Mouse (Mus musculus) liver, embryonic 11.5 days (tissue): ENCODE data around the gene Nccrp1. TPM values are rescaled to one million over a fixed set of nuclear protein-coding genes. Genes with fewer than 3 reads are reported as not detected.
A peak's percentile ranks its signal among the peaks of the same experiment; 100 is the strongest.
"Not testable (repeated sequence)": the region's sequence is repeated elsewhere in the genome, so short reads cannot be mapped to it uniquely, and the experiment has no call there.

Source experiments
- ATAC-seq: fragments of 200-750 bp; cut with Nextera tagmentation; replicated peaks from 2 replicates; pipeline ENCODE4 v1.8.0; 2017; ENCODE audit warnings: moderate number of reproducible peaks, mild to moderate bottlenecking, moderate TSS enrichment, moderate library complexity; ENCODE audit not compliant: low FRiP score
- DNase-seq: peaks from one replicate; pipeline ENCODE4 v3.0.0-alpha.2; 2017; ENCODE audit warnings: low spot score
- H3K27ac ChIP-seq: fragments of 300-500 bp; sonication (generic); 2 replicates; pipeline ENCODE4 v1.5.1; 2014; ENCODE audit warnings: mild to moderate bottlenecking, low read depth, low read length, control low read depth
- H3K27me3 ChIP-seq: fragments of 300-500 bp; sonication (generic); replicated peaks from 2 replicates; pipeline ENCODE4 v1.6.1; 2014; ENCODE audit warnings: low read length, mixed read lengths; ENCODE audit not compliant: control insufficient read depth, insufficient read depth
- H3K36me3 ChIP-seq: fragments of 300-500 bp; sonication (generic); 2 replicates; pipeline ENCODE4 v1.6.1; 2014; ENCODE audit warnings: mild to moderate bottlenecking, low read length, moderate library complexity, mixed read lengths; ENCODE audit not compliant: control insufficient read depth, insufficient read depth
- H3K4me1 ChIP-seq: fragments of 300-500 bp; sonication (generic); replicated peaks from 2 replicates; pipeline ENCODE4 v1.6.1; 2014; ENCODE audit warnings: low read length, mixed read lengths; ENCODE audit not compliant: control insufficient read depth, insufficient read depth
- H3K4me2 ChIP-seq: fragments of 300-500 bp; sonication (generic); 2 replicates; pipeline ENCODE4 v1.6.1; 2014; ENCODE audit warnings: mild to moderate bottlenecking, control low read depth, moderate library complexity
- H3K4me3 ChIP-seq: fragments of 300-500 bp; sonication (generic); 2 replicates; pipeline ENCODE4 v1.5.1; 2014; ENCODE audit warnings: low read depth, low read length, control low read depth
- H3K9ac ChIP-seq: fragments of 300-500 bp; sonication (generic); 2 replicates; pipeline ENCODE4 v1.6.1; 2014; ENCODE audit warnings: low read depth, low read length, control low read depth
- H3K9me3 ChIP-seq: fragments of 300-500 bp; sonication (generic); 2 replicates; pipeline ENCODE4 v1.6.1; 2016; ENCODE audit warnings: low read length, inconsistent platforms, mixed read lengths; ENCODE audit not compliant: control insufficient read depth
- WGBS: fragments of 180-500 bp; shearing (Covaris S2); extraction: QIAGEN DNeasy Blood & Tissue Kit; methylation state at CpG from one replicate; pipeline ENCODE4 v1.1.7; 2014; 5-methylcytosine and 5-hydroxymethylcytosine counted together
- microRNA-seq: library from miRNA; unstranded; fragments of <30 nt; microRNA quantifications from one replicate; pipeline ENCODE4, GENCODE M21; 2017; ENCODE audit warnings: borderline number of aligned reads
- polyA plus RNA-seq: library from polyadenylated mRNA; unstranded; fragments of >200 nt; fragmentation: Nextera tagmentation; extraction: Ambion mirVana; gene quantifications from 2 replicates; pipeline ENCODE4 v1.2.1, GENCODE M21; 2014

Nccrp1 gene
- polyA plus RNA-seq, 1 experiment from 2014 or later = not detected

DNA sequence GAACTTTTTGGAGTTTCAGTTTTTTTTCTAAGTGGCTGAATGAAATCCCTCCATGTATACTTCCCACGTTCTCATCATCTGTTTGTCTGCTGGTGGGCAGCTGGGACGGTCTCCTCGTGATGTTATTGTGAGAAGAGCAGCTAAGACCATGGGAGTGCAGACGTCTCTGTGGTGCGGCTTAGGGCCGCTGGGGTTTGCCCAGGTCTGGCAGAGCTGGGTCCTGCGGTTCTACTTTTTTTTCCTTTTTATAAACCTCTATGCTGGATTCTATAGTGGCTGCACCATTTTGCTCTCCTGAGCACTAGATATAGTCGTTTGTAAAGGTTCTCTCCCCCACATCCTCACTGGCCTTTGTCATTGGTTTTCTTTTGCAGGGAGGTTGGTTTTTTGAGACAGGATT, 35.6 kb downstream of the Nccrp1 start:
- Histone ChIP-seq H3K9me3 (no peaks in the 10 kb centered on the region), H3K36me3 (no peaks in the 10 kb centered on the region), H3K4me1 (no peaks in the 10 kb centered on the region), H3K27me3 (no peaks in the 10 kb centered on the region; the same call in 1 of the 2 replicates), H3K4me3 (no peak overlapping the region), H3K27ac (no peak overlapping the region), H3K4me2 (no peak overlapping the region), H3K9ac (no peak overlapping the region)
- ATAC-seq (no peak), DNase-seq (no peak)
- 70% methylated on average over 8 of the region's 8 CpGs for WGBS

- H3K9ac ChIP-seq, H3K9me3 ChIP-seq, H3K36me3 ChIP-seq, H3K27ac ChIP-seq, H3K4me2 ChIP-seq, H3K27me3 ChIP-seq, H3K4me3 ChIP-seq, ATAC-seq, H3K4me1 ChIP-seq, DNase-seq: not testable (repeated sequence)
- WGBS = 59% methylated on average over 8 of the region's 8 CpGs
Measured at GRCm38 (mm10) chr7:28510405-28510974, 36.6 kb downstream of the Nccrp1 start, which contains the start of gene Ifnl2. Gene Ifnl2 (minus strand): TSS chr7:28510455.

GRCm38 (mm10) chr7:28509121-28509520, 37.9 kb downstream of the Nccrp1 start:
- not testable (repeated sequence) for DNase-seq, H3K9ac ChIP-seq, H3K4me3 ChIP-seq, ATAC-seq, H3K36me3 ChIP-seq, H3K4me1 ChIP-seq, H3K27me3 ChIP-seq, H3K27ac ChIP-seq, H3K4me2 ChIP-seq, H3K9me3 ChIP-seq
- WGBS = 68% methylated on average over 2 of the region's 2 CpGs

- H3K27me3 ChIP-seq = no peaks in the 10 kb centered on the region
- ATAC-seq (no peak), DNase-seq (peak; percentile 45)
- H3K36me3 ChIP-seq = no peaks in the 10 kb centered on the region
- no peak overlapping the region for H3K4me2 ChIP-seq
- H3K9ac ChIP-seq = no peak overlapping the region
- no peaks in the 10 kb centered on the region for H3K4me1 ChIP-seq
- 5% methylated on average over 5 of the region's 5 CpGs for WGBS
- H3K4me3 ChIP-seq = no peak overlapping the region
- no peak overlapping the region for H3K27ac ChIP-seq
- H3K9me3 ChIP-seq = no peaks in the 10 kb centered on the region
Measured at GRCm38 (mm10) chr7:28505585-28505984, 41.5 kb downstream of the Nccrp1 start.

DNA sequence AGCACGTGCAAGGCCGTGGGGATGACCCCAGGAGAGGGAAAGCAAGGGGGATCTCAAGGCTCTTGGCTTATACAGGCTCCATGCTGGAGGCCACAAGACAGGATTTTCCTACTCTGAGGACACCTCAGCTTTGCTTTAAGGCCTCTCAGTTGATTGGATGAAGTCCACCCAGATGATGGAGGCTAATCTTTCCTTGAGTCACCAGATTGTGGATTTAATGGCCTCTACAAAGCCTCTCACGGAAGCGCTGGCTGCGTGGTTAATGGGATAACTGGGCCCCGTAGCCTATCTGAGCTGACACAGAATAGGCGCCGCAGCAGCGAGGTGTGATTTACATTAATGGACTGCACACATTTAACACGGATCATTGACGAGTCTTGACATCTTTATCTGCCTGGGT, 51.6 kb downstream of the Nccrp1 start:
- Histone ChIP-seq H3K9me3 (no peaks in the 10 kb centered on the region), H3K36me3 (no peaks in the 10 kb centered on the region), H3K27ac (no peak overlapping the region), H3K4me2 (no peak overlapping the region), H3K4me1 (no peaks in the 10 kb centered on the region), H3K4me3 (no peak overlapping the region), H3K9ac (no peak overlapping the region), H3K27me3 (no peaks in the 10 kb centered on the region)
- DNase-seq (no peak), ATAC-seq (no peak)
- 72% methylated on average over 11 of the region's 11 CpGs for WGBS

Small RNA genes lying within 50 kb of the gene (microRNA-seq; reads per million reads assigned to microRNA genes)
- gene Mir7049 = 1.1 reads per million

Other genes starting within 250 kb of the Nccrp1 start
- 0.31 and 0.62 TPM in 2 replicates for gene Dll3, start 245.0 kb downstream of the Nccrp1 start, polyA plus RNA-seq
- 217 and 224 TPM in 2 replicates for gene Timm50, start 235.2 kb downstream of the Nccrp1 start, polyA plus RNA-seq
- gene Supt5, start 208.5 kb downstream of the Nccrp1 start, polyA plus RNA-seq = 77.9 and 78.9 TPM in 2 replicates
- gene Rps16, start 196.6 kb downstream of the Nccrp1 start, polyA plus RNA-seq = 1,377 and 1,547 TPM in 2 replicates
- gene Plekhg2, start 174.7 kb downstream of the Nccrp1 start, polyA plus RNA-seq = 29.2 and 34.4 TPM in 2 replicates
- gene Zfp36, start 167.0 kb downstream of the Nccrp1 start, polyA plus RNA-seq = 9.9 and 10.2 TPM in 2 replicates
- gene Med29, start 154.5 kb downstream of the Nccrp1 start, polyA plus RNA-seq = 44.7 and 45.7 TPM in 2 replicates
- 56.1 and 58.6 TPM in 2 replicates for gene Paf1, start 154.3 kb downstream of the Nccrp1 start, polyA plus RNA-seq
- gene Gmfg, start 109.8 kb downstream of the Nccrp1 start, polyA plus RNA-seq = 49.4 and 49.7 TPM in 2 replicates
- 1.7 TPM in 2 replicates for gene Lrfn1, start 95.3 kb downstream of the Nccrp1 start, polyA plus RNA-seq
- not detected in 2 replicates for gene Ifnl2, start 36.8 kb downstream of the Nccrp1 start, polyA plus RNA-seq
- not detected in 2 replicates for gene Ifnl3, start 24.4 kb downstream of the Nccrp1 start, polyA plus RNA-seq
- gene Sycn, start 6.4 kb downstream of the Nccrp1 start, polyA plus RNA-seq = not detected in 2 replicates
- 17.4 and 18.6 TPM in 2 replicates for gene Samd4b, start 50.9 kb upstream of the Nccrp1 start, polyA plus RNA-seq
- 34.0 and 35.3 TPM in 2 replicates for gene Pak4, start 50.9 kb upstream of the Nccrp1 start, polyA plus RNA-seq
- gene Acp7, start 84.1 kb upstream of the Nccrp1 start, polyA plus RNA-seq = not detected in 2 replicates
- 1.4 and 1.7 TPM in 2 replicates for gene Fbxo27, start 145.6 kb upstream of the Nccrp1 start, polyA plus RNA-seq
- gene Fbxo17, start 169.6 kb upstream of the Nccrp1 start, polyA plus RNA-seq = 3.1 and 3.7 TPM in 2 replicates
- 172 and 180 TPM in 2 replicates for gene Mrps12, start 194.6 kb upstream of the Nccrp1 start, polyA plus RNA-seq
- gene Sars2, start 194.7 kb upstream of the Nccrp1 start, polyA plus RNA-seq = 31.3 and 35.3 TPM in 2 replicates
- not detected in 2 replicates for gene Ccer2, start 208.9 kb upstream of the Nccrp1 start, polyA plus RNA-seq
- 41.0 and 41.9 TPM in 2 replicates for gene Sirt2, start 219.5 kb upstream of the Nccrp1 start, polyA plus RNA-seq
- 61.4 and 61.8 TPM in 2 replicates for gene Nfkbib, start 220.3 kb upstream of the Nccrp1 start, polyA plus RNA-seq
- gene Rinl, start 241.7 kb upstream of the Nccrp1 start, polyA plus RNA-seq = 21.7 and 23.1 TPM in 2 replicates